Mouse (Mus musculus): Measurements from ENCODE around the gene Gm11559. TPM values are rescaled to one million over a fixed set of nuclear protein-coding genes. Genes with fewer than 3 reads are reported as not detected.
"Not testable (repeated sequence)": the region's sequence is repeated elsewhere in the genome, so short reads cannot be mapped to it uniquely, and the experiment has no call there.

Gm11559 gene
- not detected in 2 replicates for total RNA-seq (2014; rRNA removed)
- polyA plus RNA-seq (2015; fragmentation: Nextera tagmentation; extraction: Ambion mirVana), result not detected in 2 replicates

DNA sequence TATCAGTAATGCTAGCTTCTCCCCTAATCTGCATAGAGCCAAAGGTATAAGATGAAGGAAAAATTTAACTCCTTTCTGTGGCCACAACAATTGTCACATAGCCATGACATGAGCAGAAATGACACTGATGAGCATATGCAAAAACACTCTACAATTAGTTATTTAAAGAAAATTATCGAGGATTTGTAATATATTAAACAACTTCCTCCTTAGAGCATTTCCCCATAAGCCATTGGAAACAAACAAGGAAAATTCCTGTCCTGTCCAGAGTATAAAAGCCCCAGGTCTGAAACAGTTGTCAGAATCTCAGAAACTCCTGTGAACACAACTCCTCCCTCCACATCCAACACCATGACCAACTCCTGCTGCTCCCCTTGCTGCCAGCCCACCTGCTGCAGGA, at the start of gene Gm11559:
Gm11559 (plus strand) TSS at position 301 of the 400 bp plus-strand sequence.
- H3K4me3 ChIP-seq (ENCODE audit: low read depth, low read length); H3K27ac ChIP-seq (ENCODE audit: low read depth, low read length); ATAC-seq (ENCODE audit: low FRiP score); H3K4me2 ChIP-seq (ENCODE audit: low read depth, low read length, poor library complexity, severe bottlenecking); H3K9me3 ChIP-seq (ENCODE audit: low read length); H3K36me3 ChIP-seq (ENCODE audit: insufficient read depth, low read length); H3K9ac ChIP-seq (replicated peaks; ENCODE audit: low read length, poor library complexity, severe bottlenecking); H3K27me3 ChIP-seq (ENCODE audit: insufficient read depth, low read length); H3K4me1 ChIP-seq (ENCODE audit: insufficient read depth, low read length); DNase-seq (ENCODE audit: low spot score): not testable (repeated sequence)
- WGBS, result 63% methylated on average over 1 of the region's 1 CpGs

DNA sequence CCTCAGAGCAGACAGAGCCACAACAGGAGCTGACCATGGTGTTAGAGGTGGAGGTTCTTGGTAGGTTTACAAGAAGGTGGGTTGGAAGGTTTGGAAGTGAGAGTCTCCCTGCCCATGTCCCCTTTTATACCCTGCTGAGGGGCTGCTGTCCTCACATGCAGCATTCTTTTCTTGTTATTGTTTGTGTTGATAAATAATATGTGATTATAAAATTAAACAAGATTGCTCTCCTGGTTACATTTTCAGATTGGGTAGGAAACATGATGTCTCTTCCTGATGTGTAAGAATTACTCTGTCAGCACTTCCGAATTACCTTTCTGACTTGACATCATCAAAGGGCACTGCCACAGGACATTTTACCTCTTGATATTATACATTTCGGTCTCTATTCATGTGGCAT, 48.7 kb upstream of the Gm11559 start, which contains the start of gene Gm11564:
Gm11564 (minus strand) TSS at position 101 of the 400 bp plus-strand sequence.
- WGBS, result 85% methylated on average over 2 of the region's 2 CpGs
- DNase-seq (ENCODE audit: low spot score); H3K36me3 ChIP-seq (ENCODE audit: insufficient read depth, low read length); H3K9me3 ChIP-seq (ENCODE audit: low read length); ATAC-seq (ENCODE audit: low FRiP score); H3K27me3 ChIP-seq (ENCODE audit: insufficient read depth, low read length); H3K27ac ChIP-seq (ENCODE audit: low read depth, low read length); H3K4me3 ChIP-seq (ENCODE audit: low read depth, low read length); H3K4me2 ChIP-seq (ENCODE audit: low read depth, low read length, poor library complexity, severe bottlenecking); H3K9ac ChIP-seq (replicated peaks; ENCODE audit: low read length, poor library complexity, severe bottlenecking); H3K4me1 ChIP-seq (ENCODE audit: insufficient read depth, low read length): not testable (repeated sequence)

DNA sequence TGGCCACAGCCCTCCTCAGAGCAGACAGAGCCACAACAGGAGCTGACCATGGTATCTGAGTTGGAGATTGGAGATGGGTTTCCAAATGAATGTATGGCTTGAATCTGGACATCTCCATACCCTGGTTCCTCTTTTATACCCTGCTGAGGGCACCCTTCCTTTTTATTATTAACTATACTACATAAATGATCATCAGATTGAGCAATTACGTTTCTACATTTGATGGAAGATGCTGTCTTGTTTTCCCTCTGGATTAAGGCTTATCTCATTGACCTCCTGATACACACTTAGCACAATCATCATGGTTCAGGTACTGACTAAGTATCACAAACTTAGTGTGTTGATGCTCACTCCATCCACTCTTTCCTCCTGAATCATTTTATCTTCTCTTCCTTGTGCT, 26.3 kb upstream of the Gm11559 start, which contains the start of gene 2300003K06Rik:
2300003K06Rik (minus strand) TSS at position 101 of the 400 bp plus-strand sequence.
- DNase-seq (ENCODE audit: low spot score) (no peak), ATAC-seq (ENCODE audit: low FRiP score) (no peak)
- no peak within 1 kb of the TSS for H3K9ac ChIP-seq (replicated peaks; ENCODE audit: low read length, poor library complexity, severe bottlenecking)
- TF ChIP-seq CTCF (IDR thresholded peaks at IDR 0.05), result no peak
- H3K9me3 ChIP-seq (ENCODE audit: low read length), result no peaks in the 10 kb centered on the region
- no peak within 1 kb of the TSS for H3K4me3 ChIP-seq (ENCODE audit: low read depth, low read length)
- 77% methylated on average over 1 of the region's 1 CpGs for WGBS
- H3K36me3 ChIP-seq (ENCODE audit: insufficient read depth, low read length), result no peaks in the 10 kb centered on the region
- H3K27ac ChIP-seq (ENCODE audit: low read depth, low read length), result no peak within 1 kb of the TSS
- H3K4me2 ChIP-seq (ENCODE audit: low read depth, low read length, poor library complexity, severe bottlenecking), result no peak within 1 kb of the TSS
- H3K4me1 ChIP-seq (ENCODE audit: insufficient read depth, low read length), result no peaks in the 10 kb centered on the region
- H3K27me3 ChIP-seq (ENCODE audit: insufficient read depth, low read length), result no peaks in the 10 kb centered on the region

DNA sequence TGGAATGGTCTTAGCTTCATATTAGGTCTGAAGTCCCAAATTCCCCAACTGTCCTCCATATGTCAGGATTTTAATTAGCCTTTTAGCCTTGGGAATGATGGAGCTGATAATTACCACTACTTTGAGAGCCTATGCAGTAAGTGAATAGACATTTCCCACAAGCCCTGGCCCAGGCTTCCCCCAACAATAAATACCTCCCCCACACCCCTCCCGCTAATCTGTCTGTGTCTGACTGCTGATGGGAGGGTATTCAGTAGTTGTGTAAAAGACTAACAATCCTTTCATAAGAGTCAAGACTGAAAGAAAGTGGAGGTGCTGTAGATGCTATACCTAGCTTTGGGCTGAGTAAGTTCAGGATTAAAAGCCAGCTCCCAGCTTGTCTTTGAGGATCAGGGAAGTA, 22.1 kb upstream of the Gm11559 start:
- DNase-seq (ENCODE audit: low spot score), result peak; percentile 40
- H3K27ac ChIP-seq (ENCODE audit: low read depth, low read length), result no peak overlapping the region
- no peaks in the 10 kb centered on the region for H3K36me3 ChIP-seq (ENCODE audit: insufficient read depth, low read length)
- H3K9ac ChIP-seq (replicated peaks; ENCODE audit: low read length, poor library complexity, severe bottlenecking), result no peak overlapping the region
- no peaks in the 10 kb centered on the region for H3K4me1 ChIP-seq (ENCODE audit: insufficient read depth, low read length)
- no peak overlapping the region for H3K4me2 ChIP-seq (ENCODE audit: low read depth, low read length, poor library complexity, severe bottlenecking)
- H3K27me3 ChIP-seq (ENCODE audit: insufficient read depth, low read length), result no peaks in the 10 kb centered on the region
- no peaks in the 10 kb centered on the region for H3K9me3 ChIP-seq (ENCODE audit: low read length)
- H3K4me3 ChIP-seq (ENCODE audit: low read depth, low read length), result no peak overlapping the region
- WGBS, result 81% methylated on average over 1 of the region's 1 CpGs
- no peak for ATAC-seq (ENCODE audit: low FRiP score)
- no peak for TF ChIP-seq CTCF (IDR thresholded peaks at IDR 0.05)

- no peak for TF ChIP-seq CTCF (IDR thresholded peaks at IDR 0.05)
- H3K9ac ChIP-seq (replicated peaks; ENCODE audit: low read length, poor library complexity, severe bottlenecking), result no peak overlapping the region
- no peaks in the 10 kb centered on the region for H3K9me3 ChIP-seq (ENCODE audit: low read length)
- no peaks in the 10 kb centered on the region for H3K4me1 ChIP-seq (ENCODE audit: insufficient read depth, low read length)
- no peaks in the 10 kb centered on the region for H3K27me3 ChIP-seq (ENCODE audit: insufficient read depth, low read length)
- WGBS, result 98% methylated on average over 2 of the region's 2 CpGs
- ATAC-seq (ENCODE audit: low FRiP score) (no peak), DNase-seq (ENCODE audit: low spot score) (no peak)
- H3K4me2 ChIP-seq (ENCODE audit: low read depth, low read length, poor library complexity, severe bottlenecking), result no peak overlapping the region
- H3K4me3 ChIP-seq (ENCODE audit: low read depth, low read length), result no peak overlapping the region
- no peak overlapping the region for H3K27ac ChIP-seq (ENCODE audit: low read depth, low read length)
- no peaks in the 10 kb centered on the region for H3K36me3 ChIP-seq (ENCODE audit: insufficient read depth, low read length)
Measured at GRCm38 (mm10) chr11:99846746-99847145, 17.5 kb upstream of the Gm11559 start.

- ATAC-seq (ENCODE audit: low FRiP score) (no peak), DNase-seq (ENCODE audit: low spot score) (no peak)
- Histone ChIP-seq H3K36me3 (ENCODE audit: insufficient read depth, low read length) (no peaks in the 10 kb centered on the region), H3K4me3 (ENCODE audit: low read depth, low read length) (no peak within 1 kb of the TSS), H3K9ac (replicated peaks; ENCODE audit: low read length, poor library complexity, severe bottlenecking) (no peak within 1 kb of the TSS), H3K4me1 (ENCODE audit: insufficient read depth, low read length) (no peaks in the 10 kb centered on the region), H3K27me3 (ENCODE audit: insufficient read depth, low read length) (no peaks in the 10 kb centered on the region), H3K27ac (ENCODE audit: low read depth, low read length) (no peak within 1 kb of the TSS), H3K9me3 (ENCODE audit: low read length) (no peaks in the 10 kb centered on the region), H3K4me2 (ENCODE audit: low read depth, low read length, poor library complexity, severe bottlenecking) (no peak within 1 kb of the TSS)
- TF ChIP-seq CTCF (IDR thresholded peaks at IDR 0.05), result no peak
Measured at GRCm38 (mm10) chr11:99851508-99851907, 12.8 kb upstream of the Gm11559 start, which contains the start of gene Krtap4-16. Gene Krtap4-16 (minus strand): TSS chr11:99851608.
